Mouse (Mus musculus) heart, postnatal 10 days (tissue): ENCODE measurements at regions not wholly inside any gene's neighbourhood (a gene's known extent, or its start where the extent isn't known, plus 50 kb on each side); places are given as distances from the start of the nearest gene placed in this dataset.

Experiments
- microRNA-seq, 2 experiments: library from miRNA; unstranded; fragments of <30 nt; microRNA quantifications; one replicate each; pipeline ENCODE4 v1.2.0; 2022

Small RNAs in the stretch of these regions (microRNA-seq; reads per million reads assigned to microRNA genes)
- 0 reads per million in 2 experiments for gene Gm23064
